Mouse (Mus musculus): Measurements from ENCODE around the gene Qprt. TPM values are rescaled to one million over a fixed set of nuclear protein-coding genes. Genes with fewer than 3 reads are reported as not detected.
"Not testable (repeated sequence)": the region's sequence is repeated elsewhere in the genome, so short reads cannot be mapped to it uniquely, and the experiment has no call there.

The Qprt gene
- polyA plus RNA-seq, 1 experiment from 2014 or later = not detected

GRCm38 (mm10) chr7:127090154-127091113 lies 31.6 kb downstream of the Qprt start:
- no peaks in the 10 kb centered on the region for H3K9me3 ChIP-seq (ENCODE audit: control insufficient read depth, low read length)
- H3K27ac ChIP-seq (ENCODE audit: low read depth, low read length) = no peak overlapping the region
- no peak overlapping the region for H3K4me3 ChIP-seq (ENCODE audit: low read depth, low read length)
- ATAC-seq (ENCODE audit: low read depth) = no peak
- H3K4me2 ChIP-seq (ENCODE audit: low read depth, low read length) = no peak overlapping the region
- H3K9ac ChIP-seq (replicated peaks; ENCODE audit: low read depth, low read length) = no peak overlapping the region
- no peaks in the 10 kb centered on the region for H3K27me3 ChIP-seq (ENCODE audit: control insufficient read depth, insufficient read depth, low read length)
- H3K36me3 ChIP-seq (ENCODE audit: control insufficient read depth, insufficient read depth, low read length) = no peaks in the 10 kb centered on the region
- 85% methylated on average over 20 of the region's 20 CpGs for WGBS
- H3K4me1 ChIP-seq (ENCODE audit: control insufficient read depth, insufficient read depth, low read length) = no peaks in the 10 kb centered on the region

GRCm38 (mm10) chr7:127088901-127089845 lies 32.9 kb downstream of the Qprt start:
- no peaks in the 10 kb centered on the region for H3K9me3 ChIP-seq (ENCODE audit: control insufficient read depth, low read length)
- no peak overlapping the region for H3K4me3 ChIP-seq (ENCODE audit: low read depth, low read length)
- ATAC-seq (ENCODE audit: low read depth) = no peak
- H3K4me1 ChIP-seq (ENCODE audit: control insufficient read depth, insufficient read depth, low read length) = no peaks in the 10 kb centered on the region
- no peak overlapping the region for H3K27ac ChIP-seq (ENCODE audit: low read depth, low read length)
- H3K9ac ChIP-seq (replicated peaks; ENCODE audit: low read depth, low read length) = 0 out of 2 replicates have a peak overlapping the region, but pooled peaks have one; percentile 22
- 25% methylated on average over 27 of the region's 27 CpGs for WGBS
- no peaks in the 10 kb centered on the region for H3K36me3 ChIP-seq (ENCODE audit: control insufficient read depth, insufficient read depth, low read length)
- peak overlapping the region; percentile 36 for H3K4me2 ChIP-seq (ENCODE audit: low read depth, low read length)
- no peaks in the 10 kb centered on the region for H3K27me3 ChIP-seq (ENCODE audit: control insufficient read depth, insufficient read depth, low read length)

GRCm38 (mm10) chr7:127088083-127088482 lies 33.9 kb downstream of the Qprt start:
- Histone ChIP-seq H3K9me3 (ENCODE audit: control insufficient read depth, low read length) (no peaks in the 10 kb centered on the region), H3K36me3 (ENCODE audit: control insufficient read depth, insufficient read depth, low read length) (no peaks in the 10 kb centered on the region), H3K4me2 (ENCODE audit: low read depth, low read length) (no peak overlapping the region), H3K4me1 (ENCODE audit: control insufficient read depth, insufficient read depth, low read length) (no peaks in the 10 kb centered on the region), H3K4me3 (ENCODE audit: low read depth, low read length) (no peak overlapping the region), H3K27ac (ENCODE audit: low read depth, low read length) (no peak overlapping the region), H3K9ac (replicated peaks; ENCODE audit: low read depth, low read length) (no peak overlapping the region), H3K27me3 (ENCODE audit: control insufficient read depth, insufficient read depth, low read length) (no peaks in the 10 kb centered on the region)
- 96% methylated on average over 3 of the region's 3 CpGs for WGBS
- ATAC-seq (ENCODE audit: low read depth) = no peak

GRCm38 (mm10) chr7:127087278-127088010 lies 34.6 kb downstream of the Qprt start, which contains the start of gene Zg16:
Gene Zg16, minus strand, starts transcription at chr7:127087328.
- not testable (repeated sequence) for H3K9ac ChIP-seq (replicated peaks; ENCODE audit: low read depth, low read length); ATAC-seq (ENCODE audit: low read depth); H3K4me1 ChIP-seq (ENCODE audit: control insufficient read depth, insufficient read depth, low read length); H3K9me3 ChIP-seq (ENCODE audit: control insufficient read depth, low read length); H3K27me3 ChIP-seq (ENCODE audit: control insufficient read depth, insufficient read depth, low read length); H3K27ac ChIP-seq (ENCODE audit: low read depth, low read length); H3K4me3 ChIP-seq (ENCODE audit: low read depth, low read length); H3K4me2 ChIP-seq (ENCODE audit: low read depth, low read length); H3K36me3 ChIP-seq (ENCODE audit: control insufficient read depth, insufficient read depth, low read length)
- 86% methylated on average over 6 of the region's 6 CpGs for WGBS

- not testable (repeated sequence) for H3K27me3 ChIP-seq (ENCODE audit: control insufficient read depth, insufficient read depth, low read length); H3K9me3 ChIP-seq (ENCODE audit: control insufficient read depth, low read length); H3K4me2 ChIP-seq (ENCODE audit: low read depth, low read length); H3K4me1 ChIP-seq (ENCODE audit: control insufficient read depth, insufficient read depth, low read length); H3K27ac ChIP-seq (ENCODE audit: low read depth, low read length); H3K4me3 ChIP-seq (ENCODE audit: low read depth, low read length); ATAC-seq (ENCODE audit: low read depth); H3K9ac ChIP-seq (replicated peaks; ENCODE audit: low read depth, low read length); H3K36me3 ChIP-seq (ENCODE audit: control insufficient read depth, insufficient read depth, low read length)
- WGBS = 65% methylated on average over 6 of the region's 6 CpGs
Measured at GRCm38 (mm10) chr7:127085751-127086150, 36.3 kb downstream of the Qprt start.

GRCm38 (mm10) chr7:127084794-127085193 lies 37.2 kb downstream of the Qprt start:
- Histone ChIP-seq H3K9me3 (ENCODE audit: control insufficient read depth, low read length) (no peaks in the 10 kb centered on the region), H3K4me1 (ENCODE audit: control insufficient read depth, insufficient read depth, low read length) (no peaks in the 10 kb centered on the region), H3K4me3 (ENCODE audit: low read depth, low read length) (no peak overlapping the region), H3K27ac (ENCODE audit: low read depth, low read length) (no peak overlapping the region), H3K27me3 (ENCODE audit: control insufficient read depth, insufficient read depth, low read length) (no peaks in the 10 kb centered on the region), H3K4me2 (ENCODE audit: low read depth, low read length) (no peak overlapping the region), H3K9ac (replicated peaks; ENCODE audit: low read depth, low read length) (no peak overlapping the region), H3K36me3 (ENCODE audit: control insufficient read depth, insufficient read depth, low read length) (no peaks in the 10 kb centered on the region)
- WGBS = 92% methylated on average over 2 of the region's 2 CpGs
- no peak for ATAC-seq (ENCODE audit: low read depth)

- H3K36me3 ChIP-seq (ENCODE audit: control insufficient read depth, insufficient read depth, low read length) = no peaks in the 10 kb centered on the region
- H3K9me3 ChIP-seq (ENCODE audit: control insufficient read depth, low read length) = no peaks in the 10 kb centered on the region
- H3K9ac ChIP-seq (replicated peaks; ENCODE audit: low read depth, low read length) = no peak overlapping the region
- H3K27ac ChIP-seq (ENCODE audit: low read depth, low read length) = no peak overlapping the region
- no peak for ATAC-seq (ENCODE audit: low read depth)
- H3K4me1 ChIP-seq (ENCODE audit: control insufficient read depth, insufficient read depth, low read length) = no peaks in the 10 kb centered on the region
- WGBS = 87% methylated on average over 4 of the region's 4 CpGs
- H3K4me2 ChIP-seq (ENCODE audit: low read depth, low read length) = no peak overlapping the region
- no peaks in the 10 kb centered on the region for H3K27me3 ChIP-seq (ENCODE audit: control insufficient read depth, insufficient read depth, low read length)
- H3K4me3 ChIP-seq (ENCODE audit: low read depth, low read length) = no peak overlapping the region
Measured at GRCm38 (mm10) chr7:127083689-127084088, 38.3 kb downstream of the Qprt start.

GRCm38 (mm10) chr7:127082995-127083394 lies 39.0 kb downstream of the Qprt start:
- ATAC-seq (ENCODE audit: low read depth) = no peak
- WGBS = 57% methylated on average over 2 of the region's 2 CpGs

More at GRCm38 (mm10) chr7:127082995-127083394, 39.0 kb downstream of the Qprt start:
- Histone ChIP-seq H3K9me3 (ENCODE audit: control insufficient read depth, low read length) (no peaks in the 10 kb centered on the region), H3K27ac (ENCODE audit: low read depth, low read length) (no peak overlapping the region), H3K36me3 (ENCODE audit: control insufficient read depth, insufficient read depth, low read length) (no peaks in the 10 kb centered on the region), H3K27me3 (ENCODE audit: control insufficient read depth, insufficient read depth, low read length) (no peaks in the 10 kb centered on the region), H3K4me1 (ENCODE audit: control insufficient read depth, insufficient read depth, low read length) (no peaks in the 10 kb centered on the region), H3K4me2 (ENCODE audit: low read depth, low read length) (no peak overlapping the region), H3K4me3 (ENCODE audit: low read depth, low read length) (no peak overlapping the region), H3K9ac (replicated peaks; ENCODE audit: low read depth, low read length) (no peak overlapping the region)

Measured in neural tube, embryonic 14.5 days (tissue).